Mouse (Mus musculus) liver, adult 2 months (tissue): ENCODE results near the gene Prdm16. TPM values are rescaled to one million over a fixed set of nuclear protein-coding genes. Genes with fewer than 3 reads are reported as not detected.

Experiments
- DNase-seq: peaks from one replicate; pipeline ENCODE4 v3.0.0-alpha.2; 2011; ENCODE audit warnings: low read depth, low spot score; ENCODE audit errors: extremely low read depth
- H3K27ac ChIP-seq: fragments of 200-500 bp; replicated peaks from 2 replicates; pipeline ENCODE4 v1.5.1; 2012; ENCODE audit warnings: low read depth, mild to moderate bottlenecking, control low read depth, inconsistent platforms, low read length; ENCODE audit not compliant: insufficient read depth
- H3K27me3 ChIP-seq: fragments of 200-500 bp; 2 replicates; pipeline ENCODE4 v1.6.1; 2012; ENCODE audit warnings: mild to moderate bottlenecking, moderate library complexity, low read length, inconsistent platforms; ENCODE audit not compliant: control insufficient read depth, insufficient read depth
- H3K36me3 ChIP-seq: fragments of 200-500 bp; 2 replicates; pipeline ENCODE4 v1.6.1; 2012; ENCODE audit warnings: low read length, inconsistent platforms; ENCODE audit not compliant: control insufficient read depth, insufficient read depth
- H3K4me1 ChIP-seq: fragments of 200-500 bp; 2 replicates; pipeline ENCODE4 v1.6.1; 2011; ENCODE audit warnings: low read length; ENCODE audit not compliant: control insufficient read depth, insufficient read depth
- H3K4me3 ChIP-seq: fragments of 200-500 bp; 2 replicates; pipeline ENCODE4 v1.5.1; 2011; ENCODE audit warnings: low read depth, mild to moderate bottlenecking, control low read depth, low read length, moderate library complexity; ENCODE audit not compliant: insufficient read depth
- H3K79me2 ChIP-seq: fragments of 200-500 bp; 2 replicates; pipeline ENCODE4 v1.6.1; 2012; ENCODE audit warnings: inconsistent platforms, mild to moderate bottlenecking, low read length, moderate library complexity; ENCODE audit not compliant: control insufficient read depth, insufficient read depth
- H3K9ac ChIP-seq: fragments of 200-500 bp; 2 replicates; pipeline ENCODE4 v1.6.1; 2012; ENCODE audit warnings: low read depth, mild to moderate bottlenecking, control low read depth, inconsistent platforms, low read length
- CTCF ChIP-seq: fragments of 200-500 bp; IDR thresholded peaks from 2 replicates; pipeline ENCODE4 v1.5.1; 2011; ENCODE audit warnings: low read depth, low read length, control low read depth
- POLR2A ChIP-seq: fragments of 200-500 bp; IDR thresholded peaks from 2 replicates; pipeline ENCODE4 v1.6.1; 2011; ENCODE audit warnings: low read length, control low read depth; ENCODE audit not compliant: insufficient read depth; ENCODE audit errors: extremely low read depth
- WGBS: fragments of 180-500 bp; shearing (Covaris S2); methylation state at CpG from one replicate; pipeline ENCODE4 v1.1.7; 2018; 5-methylcytosine and 5-hydroxymethylcytosine counted together
- polyA plus RNA-seq: library from polyadenylated mRNA; depleted of rRNA; stranded (reverse); fragments of >200 nt; gene quantifications from 2 replicates; pipeline ENCODE4 v1.2.3, GENCODE M21; 2012
- total RNA-seq: library from RNA; depleted of rRNA; stranded (reverse); fragments of >200 nt; gene quantifications from 2 replicates; pipeline ENCODE4 v1.2.3, GENCODE M21; 2014

Prdm16 gene
- total and polyA plus RNA-seq, 2 experiments, result 0.22 to 0.37 TPM

DNA sequence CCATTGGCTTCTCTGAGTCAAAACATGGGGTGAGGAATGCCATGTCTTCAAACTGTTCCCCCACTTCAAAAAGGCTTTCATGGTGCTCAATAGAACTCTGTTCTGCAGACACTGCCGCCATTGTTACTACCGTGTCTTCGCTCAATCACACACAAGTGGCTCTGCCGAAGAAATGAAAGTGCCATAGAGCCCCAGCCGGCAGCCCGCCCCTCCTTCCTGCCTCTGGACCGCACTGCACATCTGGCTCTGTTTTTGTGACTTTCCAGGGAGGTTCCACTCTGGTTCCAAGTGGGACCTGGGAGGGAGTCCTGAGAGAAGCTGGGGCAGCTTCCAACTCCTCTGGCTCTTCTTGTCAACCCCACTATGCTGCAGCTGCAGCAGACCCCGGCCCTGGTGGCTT lies 251.5 kb downstream of the Prdm16 start:
- TF ChIP-seq CTCF (no peak), POLR2A (no peak)
- Histone ChIP-seq H3K79me2 (no peaks in the 10 kb centered on the region), H3K9ac (no peak overlapping the region), H3K4me3 (no peak overlapping the region), H3K36me3 (no peaks in the 10 kb centered on the region), H3K4me1 (no peaks in the 10 kb centered on the region), H3K27ac (no peak overlapping the region), H3K27me3 (no peaks in the 10 kb centered on the region)
- WGBS, result 87% methylated on average over 8 of the region's 8 CpGs
- DNase-seq, result no peak

DNA sequence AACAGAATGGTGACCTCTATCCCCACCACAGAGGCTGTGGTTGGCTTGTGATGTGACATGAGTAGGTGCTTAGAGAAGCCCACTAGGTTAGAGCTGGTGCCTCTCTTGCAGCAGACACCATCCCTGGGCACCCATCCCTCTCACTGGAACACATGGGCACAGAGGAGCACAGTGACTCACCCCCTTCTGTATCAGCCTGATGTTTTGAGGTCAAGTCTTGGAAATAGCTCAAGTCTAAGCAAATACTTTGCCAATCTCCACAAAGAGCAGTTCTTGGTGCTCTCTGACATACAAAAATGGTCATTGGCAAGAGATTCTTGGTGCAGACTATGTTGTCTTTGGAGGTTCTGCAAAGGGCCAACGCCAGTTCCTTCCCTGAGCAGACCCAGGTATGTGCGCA lies 257.8 kb downstream of the Prdm16 start:
- 90% methylated on average over 2 of the region's 2 CpGs for WGBS
- DNase-seq, result no peak
- no peak for TF ChIP-seq CTCF
- TF ChIP-seq POLR2A, result no peak
- Histone ChIP-seq H3K36me3 (no peaks in the 10 kb centered on the region), H3K27me3 (no peaks in the 10 kb centered on the region), H3K79me2 (no peaks in the 10 kb centered on the region), H3K4me1 (peaks cover 5% of the 10 kb centered on the region), H3K9ac (no peak overlapping the region), H3K27ac (no peak overlapping the region), H3K4me3 (no peak overlapping the region)

- no peak overlapping the region for H3K9ac ChIP-seq
- peak; percentile 37 for DNase-seq
- H3K27ac ChIP-seq, result no peak overlapping the region
- H3K4me3 ChIP-seq, result no peak overlapping the region
- H3K36me3 ChIP-seq, result no peaks in the 10 kb centered on the region
- no peaks in the 10 kb centered on the region for H3K27me3 ChIP-seq
- peaks cover 5% of the 10 kb centered on the region for H3K4me1 ChIP-seq
- TF ChIP-seq CTCF (no peak), POLR2A (no peak)
- H3K79me2 ChIP-seq, result no peaks in the 10 kb centered on the region
- 33% methylated on average over 10 of the region's 10 CpGs for WGBS
These were observed 260.6 kb downstream of the Prdm16 start for GRCm38 (mm10) chr4:154375939-154376625.

DNA sequence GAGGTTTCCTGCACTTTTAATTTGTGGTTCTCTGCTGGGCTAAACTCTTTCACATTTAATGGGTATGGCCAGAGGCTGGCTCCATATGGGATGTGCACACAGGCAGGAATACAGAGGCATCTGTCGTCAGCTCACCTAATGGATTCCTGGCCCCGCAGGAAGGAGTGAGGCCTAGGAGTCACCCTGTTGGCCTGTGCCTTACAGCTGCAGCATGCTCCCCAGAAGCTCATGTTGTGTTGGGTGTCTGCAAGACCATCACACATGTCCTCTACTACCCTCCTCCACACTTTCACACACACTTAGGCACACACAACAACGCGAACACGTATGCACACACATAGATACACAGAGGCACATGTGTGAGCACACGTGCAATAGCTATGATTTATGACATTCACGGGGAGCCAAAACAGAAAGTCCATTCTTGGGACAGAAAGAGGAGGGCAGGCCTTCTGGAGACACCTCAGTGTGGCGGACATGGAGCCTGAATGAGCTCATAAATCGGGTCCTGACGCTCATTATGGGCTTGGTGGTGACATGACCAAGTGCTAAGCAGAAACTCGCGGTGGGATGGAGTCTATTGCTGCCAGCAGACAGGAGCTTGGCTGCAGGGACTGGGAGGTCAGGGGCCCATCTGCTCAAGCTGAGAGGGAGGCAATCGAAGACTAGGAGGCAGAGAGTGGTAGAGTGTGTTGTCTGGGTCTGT lies 265.0 kb downstream of the Prdm16 start:
- no peaks in the 10 kb centered on the region for H3K79me2 ChIP-seq
- no peaks in the 10 kb centered on the region for H3K27me3 ChIP-seq
- no peak for TF ChIP-seq POLR2A
- no peak for TF ChIP-seq CTCF
- H3K27ac ChIP-seq, result no peak overlapping the region
- no peak overlapping the region for H3K4me3 ChIP-seq
- no peak overlapping the region for H3K9ac ChIP-seq
- H3K36me3 ChIP-seq, result no peaks in the 10 kb centered on the region
- 85% methylated on average over 13 of the region's 13 CpGs for WGBS
- H3K4me1 ChIP-seq, result peaks cover 5% of the 10 kb centered on the region
- DNase-seq, result no peak

- Histone ChIP-seq H3K9ac (no peak overlapping the region), H3K79me2 (no peaks in the 10 kb centered on the region), H3K4me1 (peaks cover 4% of the 10 kb centered on the region), H3K4me3 (no peak overlapping the region), H3K36me3 (no peaks in the 10 kb centered on the region), H3K27ac (no peak overlapping the region), H3K27me3 (no peaks in the 10 kb centered on the region)
- WGBS, result 84% methylated on average over 8 of the region's 8 CpGs
- no peak for DNase-seq
- TF ChIP-seq CTCF, result no peak
- TF ChIP-seq POLR2A, result no peak
These were observed 265.8 kb downstream of the Prdm16 start for GRCm38 (mm10) chr4:154370841-154371240.

GRCm38 (mm10) chr4:154369089-154369488 lies 267.6 kb downstream of the Prdm16 start:
- H3K36me3 ChIP-seq, result no peaks in the 10 kb centered on the region
- no peaks in the 10 kb centered on the region for H3K27me3 ChIP-seq
- H3K4me1 ChIP-seq, result no peaks in the 10 kb centered on the region
- H3K4me3 ChIP-seq, result no peak overlapping the region
- WGBS, result 73% methylated on average over 5 of the region's 5 CpGs
- H3K79me2 ChIP-seq, result no peaks in the 10 kb centered on the region
- H3K9ac ChIP-seq, result no peak overlapping the region
- DNase-seq, result no peak
- H3K27ac ChIP-seq, result no peak overlapping the region
- no peak for TF ChIP-seq CTCF
- no peak for TF ChIP-seq POLR2A
